Mouse (Mus musculus) MEL (cell line): Measurements from ENCODE around the gene Vasn.

Experiments
- CTCF ChIP-seq, 3 experiments: IDR thresholded peaks in 2 of 3; conservative IDR thresholded peaks in 1 of 3; 2 replicates each; pipeline ENCODE4 v1.5.1; 2011 to 2012; ENCODE audit warnings: low read length in 3 of 3, low read depth in 2 of 3, mild to moderate bottlenecking in 2 of 3, improper control_type of control experiment in 1 of 3, inconsistent platforms in 1 of 3, mixed read lengths in 1 of 3, moderate library complexity in 1 of 3; ENCODE audit not compliant: control insufficient read depth in 1 of 3, insufficient read depth in 1 of 3, poor library complexity in 1 of 3, severe bottlenecking in 1 of 3
- KAT2A ChIP-seq: conservative IDR thresholded peaks from 2 replicates; pipeline ENCODE4 v1.6.1; 2012; ENCODE audit warnings: low read depth, low read length, improper control_type of control experiment, inconsistent platforms
- MAZ ChIP-seq: IDR thresholded peaks from 2 replicates; pipeline ENCODE4 v1.6.1; 2012; ENCODE audit warnings: low read depth, mild to moderate bottlenecking, inconsistent platforms, low read length, improper control_type of control experiment
- MEF2A ChIP-seq: IDR thresholded peaks from 2 replicates; pipeline ENCODE4 v1.6.1; 2014; ENCODE audit warnings: low read depth, mild to moderate bottlenecking, inconsistent platforms, low read length, improper control_type of control experiment; ENCODE audit not compliant: poor library complexity, insufficient replicate concordance, severe bottlenecking; ENCODE audit errors: extremely low read depth
- MXI1 ChIP-seq: IDR thresholded peaks from 2 replicates; pipeline ENCODE4 v1.6.1; 2011; ENCODE audit warnings: mild to moderate bottlenecking, low read depth, low read length, improper control_type of control experiment
- POLR2A ChIP-seq, 2 experiments: IDR thresholded peaks; 2 replicates each; pipeline ENCODE4 v1.6.1; 2011 to 2012; ENCODE audit warnings: low read length in 2 of 2, mild to moderate bottlenecking in 2 of 2, control low read depth in 1 of 2, improper control_type of control experiment in 1 of 2, low read depth in 1 of 2, moderate library complexity in 1 of 2; ENCODE audit not compliant: control insufficient read depth in 1 of 2, insufficient read depth in 1 of 2, poor library complexity in 1 of 2
- POLR2AphosphoS5 ChIP-seq: IDR thresholded peaks from 2 replicates; pipeline ENCODE4 v1.6.1; 2012; ENCODE audit warnings: low read depth, borderline replicate concordance, mild to moderate bottlenecking, inconsistent platforms, low read length, moderate library complexity, mixed read lengths
- TBP ChIP-seq: IDR thresholded peaks from 2 replicates; pipeline ENCODE4 v1.8.0; 2011; ENCODE audit warnings: low read depth, low read length, improper control_type of control experiment
- ZC3H11A ChIP-seq: IDR thresholded peaks from 2 replicates; pipeline ENCODE4 v1.6.1; 2012; ENCODE audit warnings: low read depth, mild to moderate bottlenecking, inconsistent platforms, low read length, improper control_type of control experiment
- ZNF384 ChIP-seq: IDR thresholded peaks from 2 replicates; pipeline ENCODE4 v1.6.1; 2012; ENCODE audit warnings: low read depth, mild to moderate bottlenecking, inconsistent platforms, low read length, improper control_type of control experiment

DNA sequence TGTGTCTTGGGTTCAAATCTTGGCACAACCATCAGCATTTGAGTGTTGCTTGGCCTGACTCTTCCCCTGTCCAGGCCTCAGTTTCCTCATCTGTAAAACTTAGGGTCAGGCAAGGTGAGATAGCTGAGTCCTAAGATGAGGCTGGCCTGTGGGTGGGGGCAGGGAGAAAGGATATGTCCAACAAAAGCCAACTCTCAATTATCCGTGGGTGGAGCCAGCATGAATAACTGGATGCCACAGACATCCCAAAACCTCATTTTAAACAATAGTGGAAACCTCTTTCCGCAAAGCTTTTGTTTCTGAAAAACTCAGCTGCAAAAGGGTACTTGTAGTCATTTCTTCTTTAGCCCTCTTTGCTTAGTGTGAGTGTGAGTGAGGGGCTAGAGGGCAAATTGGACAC, 42.9 kb upstream of the Vasn start:
- TF ChIP-seq ZC3H11A, result no peak
- no peak for TF ChIP-seq ZNF384
- no peak for TF ChIP-seq POLR2A (IDR thresholded peaks at IDR 0.05; ENCODE audit: control insufficient read depth in 1 of 2, insufficient read depth in 1 of 2, low read depth in 1 of 2, low read length in 2 of 2, poor library complexity in 1 of 2)
- TF ChIP-seq TBP, result no peak
- TF ChIP-seq MEF2A, result no peak
- TF ChIP-seq MXI1, result no peak
- no peak for TF ChIP-seq CTCF (IDR thresholded peaks at IDR 0.05 in 2 of 3, conservative IDR thresholded peaks at IDR 0.05 in 1 of 3; ENCODE audit: control insufficient read depth in 1 of 3, insufficient read depth in 1 of 3, low read depth in 2 of 3, low read length in 3 of 3, poor library complexity in 1 of 3, severe bottlenecking in 1 of 3)
- no peak for TF ChIP-seq KAT2A
- TF ChIP-seq POLR2AphosphoS5, result no peak
- no peak for TF ChIP-seq MAZ
